ENCODE assay signal across 9 mouse cellular contexts in the genomic region with DNA sequence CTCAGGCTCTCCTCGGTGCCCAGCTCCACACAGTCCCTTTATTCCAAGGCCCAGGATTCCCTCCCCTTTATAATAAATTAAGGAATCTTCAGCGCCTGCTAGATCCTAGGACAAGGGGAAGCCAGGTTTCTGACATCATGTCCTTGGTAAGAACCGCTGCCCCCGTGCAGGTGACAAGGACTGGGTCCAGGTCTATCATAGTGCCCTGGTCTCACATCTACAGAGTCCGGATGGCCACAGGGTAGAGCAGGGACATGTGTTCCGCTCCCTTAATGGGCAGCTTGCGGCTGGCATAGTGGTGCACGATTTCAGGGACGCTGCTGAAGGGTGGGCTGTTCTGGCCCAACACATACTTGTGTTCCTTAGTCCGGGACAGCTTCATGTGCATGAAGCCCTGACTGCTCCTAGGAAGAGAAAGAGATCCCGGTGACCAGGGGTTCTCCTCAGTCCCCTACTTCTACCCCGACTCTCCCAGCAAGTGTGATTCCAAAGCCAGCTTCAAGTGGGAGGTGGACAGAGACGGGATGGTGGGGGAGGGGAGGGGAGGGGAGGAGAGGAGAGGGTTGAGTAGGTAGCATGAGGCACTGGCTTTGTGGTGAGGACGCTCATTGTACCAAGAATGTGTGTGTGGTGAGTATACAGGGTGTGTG. TPM values are rescaled to one million over a fixed set of nuclear protein-coding genes. Genes with fewer than 3 reads are reported as not detected.
DNase-seq lines count a peak whose midpoint lies in the region; ATAC-seq and TF ChIP-seq lines count a peak whose summit lies in the region.
"Had no signal": no experiment of that assay in that cellular context is flagged by ENCODE, and none has a peak within 500 bp of the region (broad histone marks: within the 10 kb centered on the region; RNA-seq: fewer than 3 reads in every experiment).

No protein-coding gene starts in this region.

- TF ChIP-seq CTCF in thymus, adult 2 months (IDR thresholded peaks at IDR 0.05; ENCODE audit: borderline replicate concordance, control insufficient read depth, extremely low read depth, insufficient read depth, low read length, poor library complexity): no peak

- TF ChIP-seq POLR2A in thymus, adult 2 months (IDR thresholded peaks at IDR 0.05; ENCODE audit: control insufficient read depth, extremely low read depth, insufficient read depth, low read length, poor library complexity): no peak

- peak; percentile 49 for ATAC-seq in neural tube, embryonic 12.5 days (ENCODE audit: low FRiP score, low read depth)

- H3K4me1 ChIP-seq in thymus, adult 2 months (replicated peaks; ENCODE audit: control insufficient read depth, insufficient read depth, low read length): peaks cover 10% of the 10 kb centered on the region
- peaks cover 63% of the 10 kb centered on the region for H3K4me1 ChIP-seq in forebrain, embryonic 10.5 days
- H3K4me1 ChIP-seq in limb, embryonic 10.5 days: peaks cover 33% of the 10 kb centered on the region
- peaks cover 53% of the 10 kb centered on the region for H3K4me1 ChIP-seq in neural tube, embryonic 12.5 days

- H3K4me2 ChIP-seq in neural tube, embryonic 12.5 days (replicated peaks): peak overlapping the region; percentile 66

- no peaks in the 10 kb centered on the region for H3K27me3 ChIP-seq in thymus, adult 2 months (ENCODE audit: control insufficient read depth, insufficient read depth, low read length)
- H3K27me3 ChIP-seq in forebrain, embryonic 10.5 days (ENCODE audit: poor library complexity, severe bottlenecking): peaks cover 8% of the 10 kb centered on the region; the same call in 1 of the 2 replicates
- H3K27me3 ChIP-seq in limb, embryonic 10.5 days (ENCODE audit: low read depth, poor library complexity, severe bottlenecking): no peaks in the 10 kb centered on the region
- no peaks in the 10 kb centered on the region for H3K27me3 ChIP-seq in neural tube, embryonic 12.5 days (replicated peaks)

- no peak overlapping the region for H3K27ac ChIP-seq in thymus, adult 2 months (ENCODE audit: control insufficient read depth, insufficient read depth, low read length)
- H3K27ac ChIP-seq in forebrain, embryonic 10.5 days: peak overlapping the region; percentile 99
- H3K27ac ChIP-seq in limb, embryonic 10.5 days: peak overlapping the region; percentile 99
- peak overlapping the region; percentile 92 for H3K27ac ChIP-seq in neural tube, embryonic 12.5 days

- H3K9me3 ChIP-seq in forebrain, embryonic 10.5 days: no peaks in the 10 kb centered on the region
- H3K9me3 ChIP-seq in limb, embryonic 10.5 days (replicated peaks): no peaks in the 10 kb centered on the region
- H3K9me3 ChIP-seq in neural tube, embryonic 12.5 days: no peaks in the 10 kb centered on the region

- DNase-seq in gastrocnemius, postnatal 10 days: peak; percentile 27
- DNase-seq in gastrocnemius, postnatal 14 days: no peak
- peak; percentile 18 for DNase-seq in thymus, adult 2 months
- no peak for DNase-seq in thymus, adult 18-20 months
- DNase-seq in forebrain, embryonic 10.5 days (ENCODE audit: extremely low spot score, low spot score): peak; percentile 65
- no peak for DNase-seq in limb, embryonic 10.5 days (ENCODE audit: low spot score)
- DNase-seq in T-cell, adult 2 months (ENCODE audit: low spot score): no peak

- WGBS in thymus, adult 2 months: 45% methylated on average over 14 of the region's 14 CpGs
- 3% methylated on average over 14 of the region's 14 CpGs for WGBS in forebrain, embryonic 10.5 days
- WGBS in limb, embryonic 10.5 days: 10% methylated on average over 14 of the region's 14 CpGs
- WGBS in neural tube, embryonic 12.5 days: 10% methylated on average over 14 of the region's 14 CpGs

- intact Hi-C loops in gastrocnemius, postnatal 14 days (cut with DNase I; ENCODE audit: low total_unique reads): no loop called here

- H3K36me3 ChIP-seq in thymus, adult 2 months (ENCODE audit: control insufficient read depth, insufficient read depth, low read length): no peaks in the 10 kb centered on the region
- peaks cover 30% of the 10 kb centered on the region for H3K36me3 ChIP-seq in forebrain, embryonic 10.5 days (replicated peaks)
- H3K36me3 ChIP-seq in limb, embryonic 10.5 days: peaks cover 33% of the 10 kb centered on the region
- H3K36me3 ChIP-seq in neural tube, embryonic 12.5 days: peaks cover 7% of the 10 kb centered on the region

- peak overlapping the region; percentile 75 for H3K9ac ChIP-seq in neural tube, embryonic 12.5 days

- peak overlapping the region; percentile 72 for H3K4me3 ChIP-seq in thymus, adult 2 months (ENCODE audit: control insufficient read depth, insufficient read depth, low read length)
- peak overlapping the region; percentile 67 for H3K4me3 ChIP-seq in forebrain, embryonic 10.5 days
- H3K4me3 ChIP-seq in limb, embryonic 10.5 days: peak overlapping the region; percentile 66
- peak overlapping the region; percentile 42 for H3K4me3 ChIP-seq in neural tube, embryonic 12.5 days

RNA-seq across cellular contexts. Expression of a gene that starts 19.7 kb away (rescaled TPM):
- 1 to 10 TPM; 7.5 to 9.4 TPM for total RNA-seq in gastrocnemius, postnatal 10 days (2021)
- 1 to 10 TPM; 5.1 to 6.0 TPM for total RNA-seq in gastrocnemius, postnatal 14 days (2021)
- 36.3 and 41.9 TPM in 2 replicates for polyA plus RNA-seq in thymus, adult 2 months (2012; rRNA removed)
- polyA plus RNA-seq in forebrain, embryonic 10.5 days (2016; fragmentation: Nextera tagmentation; extraction: Ambion mirVana): 3.3 and 4.6 TPM in 2 replicates
- 5.4 TPM in 2 replicates for polyA plus RNA-seq in limb, embryonic 10.5 days (2016; fragmentation: Nextera tagmentation; extraction: Ambion mirVana)
- polyA plus RNA-seq in neural tube, embryonic 12.5 days (2016; fragmentation: Nextera tagmentation; extraction: Ambion mirVana): 12.2 and 15.1 TPM in 2 replicates

RNA-seq across cellular contexts. Expression of a gene that starts 33.8 kb away (rescaled TPM):
- under 1 TPM; 0.19 to 0.43 TPM for total RNA-seq in gastrocnemius, postnatal 10 days (2021)
- total RNA-seq in gastrocnemius, postnatal 14 days (2021): under 1 TPM; 0.27 to 0.45 TPM
- polyA plus RNA-seq in thymus, adult 2 months (2012; rRNA removed): 0.26 and 0.42 TPM in 2 replicates
- polyA plus RNA-seq in forebrain, embryonic 10.5 days (2016; fragmentation: Nextera tagmentation; extraction: Ambion mirVana): 0.05 TPM in 1 of 2 replicates, not detected in the other
- polyA plus RNA-seq in limb, embryonic 10.5 days (2016; fragmentation: Nextera tagmentation; extraction: Ambion mirVana): 0.14 and 0.18 TPM in 2 replicates
- polyA plus RNA-seq in neural tube, embryonic 12.5 days (2016; fragmentation: Nextera tagmentation; extraction: Ambion mirVana): 0.10 and 0.15 TPM in 2 replicates
- total RNA-seq: layer of hippocampus, adult 8-10 months had no signal

RNA-seq across cellular contexts. Expression of a gene that starts 35.7 kb away (rescaled TPM):
- under 1 TPM; 0.31 to 0.79 TPM for total RNA-seq in gastrocnemius, postnatal 10 days (2021)
- under 1 TPM; 0.42 to 0.53 TPM for total RNA-seq in gastrocnemius, postnatal 14 days (2021)
- 3.5 and 5.3 TPM in 2 replicates for polyA plus RNA-seq in thymus, adult 2 months (2012; rRNA removed)
- polyA plus RNA-seq in forebrain, embryonic 10.5 days (2016; fragmentation: Nextera tagmentation; extraction: Ambion mirVana): not detected in 2 replicates
- polyA plus RNA-seq in limb, embryonic 10.5 days (2016; fragmentation: Nextera tagmentation; extraction: Ambion mirVana): 0.45 TPM in 1 of 2 replicates, not detected in the other
- polyA plus RNA-seq in neural tube, embryonic 12.5 days (2016; fragmentation: Nextera tagmentation; extraction: Ambion mirVana): 0.23 TPM in 1 of 2 replicates, not detected in the other
- total RNA-seq: layer of hippocampus, adult 8-10 months had no signal

RNA-seq across cellular contexts. Expression of a gene that starts 50.6 kb away (rescaled TPM):
- total RNA-seq in gastrocnemius, postnatal 10 days (2021): not detected
- not detected for total RNA-seq in gastrocnemius, postnatal 14 days (2021)
- 0.27 and 0.71 TPM in 2 replicates for polyA plus RNA-seq in thymus, adult 2 months (2012; rRNA removed)
- polyA plus RNA-seq in forebrain, embryonic 10.5 days (2016; fragmentation: Nextera tagmentation; extraction: Ambion mirVana): not detected in 2 replicates
- polyA plus RNA-seq in limb, embryonic 10.5 days (2016; fragmentation: Nextera tagmentation; extraction: Ambion mirVana): 0.13 TPM in 1 of 2 replicates, not detected in the other
- polyA plus RNA-seq in neural tube, embryonic 12.5 days (2016; fragmentation: Nextera tagmentation; extraction: Ambion mirVana): not detected in 2 replicates
- total RNA-seq: layer of hippocampus, adult 8-10 months had no signal

RNA-seq across cellular contexts. Expression of a gene that starts 51.0 kb away (rescaled TPM):
- under 1 TPM; 0.33 to 0.34 TPM for total RNA-seq in gastrocnemius, postnatal 10 days (2021)
- under 1 TPM; 0.13 to 0.18 TPM for total RNA-seq in gastrocnemius, postnatal 14 days (2021)
- 0.19 and 0.48 TPM in 2 replicates for polyA plus RNA-seq in thymus, adult 2 months (2012; rRNA removed)
- not detected in 2 replicates for polyA plus RNA-seq in forebrain, embryonic 10.5 days (2016; fragmentation: Nextera tagmentation; extraction: Ambion mirVana)
- polyA plus RNA-seq in limb, embryonic 10.5 days (2016; fragmentation: Nextera tagmentation; extraction: Ambion mirVana): 0.03 TPM in 1 of 2 replicates, not detected in the other
- polyA plus RNA-seq in neural tube, embryonic 12.5 days (2016; fragmentation: Nextera tagmentation; extraction: Ambion mirVana): 0.04 TPM in 1 of 2 replicates, not detected in the other

Comparison
In these comparisons a context has a peak if more than half of its experiments do, and no peak if none do; other contexts are left out.
1. DNase-seq: peak in gastrocnemius, postnatal 10 days (single experiment), thymus, adult 2 months (single experiment) and forebrain, embryonic 10.5 days (single experiment); none in gastrocnemius, postnatal 14 days (single experiment), thymus, adult 18-20 months (0 of 2), limb, embryonic 10.5 days (single experiment) and T-cell, adult 2 months (single experiment).
2. Peak in every context shown above with its lines, with median percentiles within 50 percentile points of each other: H3K4me3 ChIP-seq.